Mouse (Mus musculus) stomach, postnatal 0 days (tissue): ENCODE measurements at regions not wholly inside any gene's neighbourhood (a gene's known extent, or its start where the extent isn't known, plus 50 kb on each side); places are given as distances from the start of the nearest gene placed in this dataset.
A peak's percentile ranks its signal among the peaks of the same experiment; 100 is the strongest.

ENCODE experiments used
- ATAC-seq: fragments of 200-750 bp; cut with Nextera tagmentation; 2 replicates; pipeline ENCODE4 v1.8.0; 2017; ENCODE audit not compliant: low FRiP score, low TSS enrichment
- DNase-seq: peaks from one replicate; pipeline ENCODE4 v3.0.0-alpha.2; 2016; ENCODE audit warnings: low spot score
- H3K27ac ChIP-seq: fragments of 300-500 bp; sonication (generic); replicated peaks from 2 replicates; pipeline ENCODE4 v1.5.1; 2014; ENCODE audit warnings: mild to moderate bottlenecking, control low read depth
- H3K27me3 ChIP-seq: fragments of 300-500 bp; sonication (generic); 2 replicates; pipeline ENCODE4 v1.6.1; 2014; ENCODE audit warnings: low read length; ENCODE audit not compliant: control insufficient read depth, insufficient read depth
- H3K36me3 ChIP-seq: fragments of 300-500 bp; sonication (generic); 2 replicates; pipeline ENCODE4 v1.6.1; 2014; ENCODE audit warnings: low read length, mixed read lengths; ENCODE audit not compliant: control insufficient read depth, insufficient read depth
- H3K4me1 ChIP-seq: fragments of 300-500 bp; sonication (generic); replicated peaks from 2 replicates; pipeline ENCODE4 v1.6.1; 2014; ENCODE audit warnings: antibody characterized with exemption; ENCODE audit not compliant: control insufficient read depth, insufficient read depth
- H3K4me2 ChIP-seq: fragments of 300-500 bp; sonication (generic); replicated peaks from 2 replicates; pipeline ENCODE4 v1.6.1; 2014; ENCODE audit warnings: low read depth, mild to moderate bottlenecking, control low read depth, moderate library complexity
- H3K4me3 ChIP-seq: fragments of 300-500 bp; sonication (generic); 2 replicates; pipeline ENCODE4 v1.5.1; 2014; ENCODE audit warnings: low read depth, low read length, control low read depth
- H3K9ac ChIP-seq: fragments of 300-500 bp; sonication (generic); 2 replicates; pipeline ENCODE4 v1.6.1; 2014; ENCODE audit warnings: mild to moderate bottlenecking, low read length, control low read depth, mixed read lengths
- H3K9me3 ChIP-seq: fragments of 300-500 bp; sonication (generic); 2 replicates; pipeline ENCODE4 v1.6.1; 2016; ENCODE audit warnings: low read length; ENCODE audit not compliant: control insufficient read depth
- CTCF ChIP-seq: IDR thresholded peaks from 2 replicates; pipeline ENCODE4 v1.5.1; 2016; ENCODE audit warnings: antibody characterized with exemption, low read depth, mild to moderate bottlenecking, moderate library complexity
- EP300 ChIP-seq: optimal IDR thresholded peaks from 2 replicates; pipeline ENCODE3; 2016; ENCODE audit warnings: antibody characterized with exemption
- WGBS: fragments of 180-500 bp; shearing (Covaris S2); extraction: QIAGEN DNeasy Blood & Tissue Kit; methylation state at CpG from one replicate; pipeline ENCODE4 v1.1.7; 2014; 5-methylcytosine and 5-hydroxymethylcytosine counted together

GRCm38 (mm10) chr11:114534436-114534835 lies 133.9 kb upstream of the Rpl38 start:
- H3K27me3 ChIP-seq = no peaks in the 10 kb centered on the region
- H3K4me2 ChIP-seq = no peak overlapping the region
- H3K9ac ChIP-seq = no peak overlapping the region
- H3K9me3 ChIP-seq = no peaks in the 10 kb centered on the region
- ATAC-seq (no peak), DNase-seq (no peak)
- no peaks in the 10 kb centered on the region for H3K4me1 ChIP-seq
- H3K4me3 ChIP-seq = no peak overlapping the region
- WGBS = 69% methylated on average over 7 of the region's 7 CpGs
- H3K36me3 ChIP-seq = no peaks in the 10 kb centered on the region
- H3K27ac ChIP-seq = no peak overlapping the region
- TF ChIP-seq EP300 (no peak), CTCF (no peak)

GRCm38 (mm10) chr11:114531241-114531765 lies 137.0 kb upstream of the Rpl38 start:
- 50% methylated on average over 4 of the region's 4 CpGs for WGBS
- no peaks in the 10 kb centered on the region for H3K9me3 ChIP-seq
- no peak for ATAC-seq
- H3K4me3 ChIP-seq = no peak overlapping the region
- TF ChIP-seq CTCF (no peak), EP300 (no peak)
- no peaks in the 10 kb centered on the region for H3K4me1 ChIP-seq
- no peak overlapping the region for H3K9ac ChIP-seq
- H3K27ac ChIP-seq = no peak overlapping the region
- DNase-seq = no peak
- H3K27me3 ChIP-seq = no peaks in the 10 kb centered on the region
- no peaks in the 10 kb centered on the region for H3K36me3 ChIP-seq
- no peak overlapping the region for H3K4me2 ChIP-seq

GRCm38 (mm10) chr11:114528937-114529772 lies 139.2 kb upstream of the Rpl38 start:
- DNase-seq = no peak
- no peak for ATAC-seq
- Histone ChIP-seq H3K9ac (no peak overlapping the region), H3K4me1 (no peaks in the 10 kb centered on the region), H3K9me3 (no peaks in the 10 kb centered on the region), H3K4me3 (no peak overlapping the region), H3K4me2 (no peak overlapping the region), H3K27me3 (no peaks in the 10 kb centered on the region), H3K27ac (no peak overlapping the region), H3K36me3 (no peaks in the 10 kb centered on the region)
- no peak for TF ChIP-seq EP300
- no peak for TF ChIP-seq CTCF
- WGBS = 45% methylated on average over 10 of the region's 10 CpGs

- Histone ChIP-seq H3K9me3 (no peaks in the 10 kb centered on the region), H3K4me1 (no peaks in the 10 kb centered on the region), H3K27me3 (no peaks in the 10 kb centered on the region), H3K4me2 (no peak overlapping the region), H3K27ac (no peak overlapping the region), H3K36me3 (no peaks in the 10 kb centered on the region), H3K4me3 (no peak overlapping the region), H3K9ac (no peak overlapping the region)
- 50% methylated on average over 6 of the region's 6 CpGs for WGBS
- peak; percentile 92 for TF ChIP-seq CTCF
- TF ChIP-seq EP300 = no peak
- ATAC-seq (no peak), DNase-seq (peak; percentile 67)
Observed at GRCm38 (mm10) chr11:114523444-114524238, 144.7 kb upstream of the Rpl38 start.

GRCm38 (mm10) chr11:114515278-114515677 lies 153.0 kb upstream of the Rpl38 start:
- H3K4me3 ChIP-seq = no peak overlapping the region
- no peak overlapping the region for H3K27ac ChIP-seq
- no peaks in the 10 kb centered on the region for H3K9me3 ChIP-seq
- TF ChIP-seq CTCF (no peak), EP300 (no peak)
- H3K4me2 ChIP-seq = no peak overlapping the region
- H3K4me1 ChIP-seq = no peaks in the 10 kb centered on the region
- no peaks in the 10 kb centered on the region for H3K27me3 ChIP-seq
- WGBS = 44% methylated on average over 4 of the region's 4 CpGs
- DNase-seq = no peak
- H3K9ac ChIP-seq = no peak overlapping the region
- no peak for ATAC-seq
- no peaks in the 10 kb centered on the region for H3K36me3 ChIP-seq

- no peak for ATAC-seq
- TF ChIP-seq EP300 (no peak), CTCF (no peak)
Observed at GRCm38 (mm10) chr11:114514126-114514525, 154.2 kb upstream of the Rpl38 start.

More at GRCm38 (mm10) chr11:114514126-114514525, 154.2 kb upstream of the Rpl38 start:
- no peak overlapping the region for H3K27ac ChIP-seq
- 68% methylated on average over 2 of the region's 2 CpGs for WGBS
- no peaks in the 10 kb centered on the region for H3K9me3 ChIP-seq
- H3K4me2 ChIP-seq = no peak overlapping the region
- no peaks in the 10 kb centered on the region for H3K4me1 ChIP-seq
- no peaks in the 10 kb centered on the region for H3K36me3 ChIP-seq
- H3K9ac ChIP-seq = no peak overlapping the region
- H3K4me3 ChIP-seq = no peak overlapping the region
- no peaks in the 10 kb centered on the region for H3K27me3 ChIP-seq
- DNase-seq = no peak
